Mouse (Mus musculus) forelimb bud, embryonic 11.5 days (tissue): Measurements from ENCODE around the gene Fam160a2.
"Not testable (repeated sequence)": the region's sequence is repeated elsewhere in the genome, so short reads cannot be mapped to it uniquely, and the experiment has no call there.

Experiments used
- DNase-seq: peaks from one replicate; pipeline ENCODE4 v3.0.0-alpha.2; 2012; ENCODE audit warnings: low read depth, low spot score

Fam160a2 gene

DNA sequence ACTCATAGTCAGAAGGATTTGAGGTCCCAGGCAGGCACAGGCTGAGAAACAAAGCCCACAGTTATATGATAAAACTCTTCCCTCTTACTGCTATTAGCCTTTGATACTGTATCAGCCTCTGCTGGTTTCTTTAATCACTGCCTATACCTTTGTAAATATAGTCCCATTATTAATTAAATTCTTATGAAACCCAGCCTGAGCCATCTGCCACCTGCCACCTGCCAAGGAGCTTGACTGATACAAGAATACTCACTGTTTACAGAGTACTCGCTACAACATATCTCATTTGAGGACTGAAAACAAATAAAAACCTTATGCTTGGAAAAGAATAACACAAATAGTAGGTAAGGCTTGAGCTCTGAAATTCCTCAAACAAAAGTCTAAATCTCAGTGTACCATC is 5.2 kb downstream of the Fam160a2 start:
- no peak for DNase-seq

DNA sequence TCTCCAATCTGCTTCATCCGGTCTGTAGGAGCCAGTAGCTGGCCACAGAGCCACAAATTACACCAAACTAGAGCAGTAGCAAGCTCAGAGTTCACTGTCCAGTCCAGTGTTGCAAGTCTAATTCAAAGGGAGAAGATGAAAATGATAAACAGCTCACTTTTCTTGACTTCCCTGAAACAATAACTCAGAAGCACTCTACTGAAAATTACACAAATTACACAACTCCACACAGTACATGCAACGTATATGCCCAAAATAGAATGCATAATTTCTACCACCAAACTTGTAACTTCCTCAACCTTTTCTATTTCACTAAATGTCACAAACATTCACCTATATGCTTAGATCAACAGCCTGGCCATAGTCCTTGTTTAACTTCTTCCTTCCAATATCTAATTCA is 9.6 kb downstream of the Fam160a2 start:
- DNase-seq, result no peak

DNA sequence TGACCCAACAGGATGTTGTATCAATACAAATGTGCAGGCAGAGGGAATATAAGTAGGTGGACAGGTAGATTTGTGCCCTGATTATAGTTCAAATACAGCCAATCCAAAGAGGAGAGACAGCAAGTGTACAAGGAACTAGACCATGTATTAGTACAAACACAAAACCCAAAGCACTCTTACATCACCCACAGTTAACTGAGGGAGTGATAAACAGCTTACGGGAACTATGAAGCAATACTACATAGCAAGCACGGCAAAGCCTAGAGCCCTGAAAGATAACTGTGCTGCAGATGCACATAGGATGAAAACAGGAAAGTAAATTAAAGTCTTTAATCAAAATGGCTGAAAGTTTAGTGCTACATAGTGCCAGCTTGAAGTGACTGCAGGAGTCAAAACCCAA is 12.2 kb downstream of the Fam160a2 start:
- DNase-seq, result no peak

DNA sequence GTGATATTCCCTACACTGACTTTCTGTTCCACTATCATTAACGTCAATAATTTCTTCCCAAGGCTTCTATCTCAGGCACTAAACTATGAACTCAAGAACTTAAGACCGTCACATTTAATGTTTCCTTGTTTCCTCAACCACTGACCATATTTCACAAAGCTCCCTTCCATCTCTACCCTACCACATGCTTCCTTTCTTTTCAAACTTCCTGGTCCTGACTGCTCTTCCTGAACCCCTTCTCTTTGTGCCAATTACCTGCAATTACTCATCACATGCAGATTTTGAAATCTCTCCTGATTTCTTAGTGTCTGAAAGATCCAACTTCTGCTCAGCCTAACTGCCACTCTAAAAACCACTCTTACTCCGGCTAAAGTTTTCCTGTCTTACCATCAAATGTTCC is 19.5 kb downstream of the Fam160a2 start:
- DNase-seq, result no peak

GRCm38 (mm10) chr7:105374866-105375265 is 25.0 kb downstream of the Fam160a2 start, which contains the start of gene Gm5901:
TSS of gene Gm5901 (plus strand) at chr7:105375038.
- DNase-seq, result no peak

DNA sequence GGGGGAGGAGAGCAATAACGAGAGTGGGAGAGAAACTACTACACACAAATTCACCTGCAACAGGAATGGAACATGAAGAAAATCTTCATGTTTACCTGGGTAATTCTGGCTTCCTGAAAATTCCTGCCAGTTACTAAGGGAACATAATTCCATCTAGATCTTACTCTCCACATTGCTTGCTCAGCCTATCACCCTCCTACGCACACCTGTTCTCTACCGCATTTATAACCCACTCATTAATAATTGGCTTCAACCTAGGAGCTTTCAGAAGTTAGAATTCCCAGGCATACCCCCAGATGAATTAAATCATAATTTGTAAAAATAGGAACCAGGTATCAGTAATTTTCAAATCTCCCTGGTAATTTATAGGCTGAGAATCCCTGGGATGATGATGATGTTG is 25.9 kb downstream of the Fam160a2 start:
- DNase-seq, result no peak

DNA sequence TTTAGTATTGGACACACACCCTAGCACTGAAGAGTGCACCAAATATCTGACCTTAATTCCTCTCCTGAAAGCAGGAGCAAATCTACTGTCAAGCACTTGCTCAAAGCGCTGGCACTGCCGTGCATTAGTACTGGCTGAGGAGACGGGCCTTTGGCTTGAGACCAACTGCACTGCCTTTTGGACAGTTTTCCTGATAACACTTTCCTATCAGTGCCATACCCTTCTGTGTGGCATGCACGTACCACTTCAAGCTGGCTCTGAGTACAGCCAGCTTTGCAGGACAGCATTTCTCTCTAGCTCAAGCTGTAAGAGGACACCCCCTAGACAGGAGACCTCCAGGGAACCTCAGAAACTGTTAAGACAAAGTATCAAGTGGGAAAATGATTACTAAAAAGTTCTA is 26.3 kb downstream of the Fam160a2 start:
- DNase-seq, result no peak

DNA sequence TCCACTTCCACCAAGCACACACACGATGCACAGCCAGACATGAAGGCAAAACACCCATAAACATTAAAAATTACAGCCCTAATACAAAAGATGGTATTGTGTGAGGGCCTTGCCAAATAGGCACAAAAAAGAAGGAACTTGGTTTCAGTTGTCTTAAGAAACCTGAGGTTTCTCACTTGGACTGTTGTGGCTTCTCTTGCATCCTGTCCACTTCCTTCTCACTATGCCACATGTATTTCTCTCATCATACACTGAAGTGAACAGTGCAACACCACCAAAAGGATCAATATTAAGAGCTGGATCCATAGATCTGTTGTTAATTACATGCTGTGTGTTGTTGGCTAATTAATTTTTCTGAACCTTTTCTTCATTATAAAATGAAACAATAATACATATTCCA is 26.9 kb downstream of the Fam160a2 start:
- no peak for DNase-seq

- DNase-seq, result no peak
These were observed 31.3 kb downstream of the Fam160a2 start for GRCm38 (mm10) chr7:105368521-105368920.

GRCm38 (mm10) chr7:105367930-105368329 is 31.9 kb downstream of the Fam160a2 start, which contains the start of gene Olfr692:
TSS of gene Olfr692 (plus strand) at chr7:105368230.
- no peak for DNase-seq

- DNase-seq, result no peak
These were observed 32.6 kb downstream of the Fam160a2 start for GRCm38 (mm10) chr7:105367268-105367667.

- no peak for DNase-seq
These were observed 38.1 kb downstream of the Fam160a2 start for GRCm38 (mm10) chr7:105361713-105362112.

DNA sequence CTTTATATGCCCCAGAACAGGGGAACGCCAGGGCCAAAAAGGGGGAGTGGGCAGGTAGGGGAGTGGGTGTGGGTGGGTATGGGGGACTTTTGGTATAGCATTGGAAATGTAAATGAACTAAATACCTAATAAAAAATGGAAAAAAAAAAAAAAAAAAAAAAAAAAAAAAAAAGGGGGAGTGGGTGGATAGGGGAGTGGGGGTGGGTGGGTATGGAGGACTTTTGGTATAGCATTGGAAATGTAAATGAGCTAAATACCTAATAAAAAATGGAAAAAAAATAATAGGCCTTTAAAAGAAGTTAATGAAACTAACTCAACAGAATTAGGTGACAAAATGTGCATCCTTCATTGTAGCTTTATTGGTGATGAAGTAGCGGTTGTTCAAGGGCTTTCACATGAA is 43.4 kb downstream of the Fam160a2 start:
- not testable (repeated sequence) for DNase-seq

GRCm38 (mm10) chr7:105356064-105356463 is 43.8 kb downstream of the Fam160a2 start:
- not testable (repeated sequence) for DNase-seq

GRCm38 (mm10) chr7:105342752-105343151 is 57.1 kb downstream of the Fam160a2 start:
- no peak for DNase-seq

DNA sequence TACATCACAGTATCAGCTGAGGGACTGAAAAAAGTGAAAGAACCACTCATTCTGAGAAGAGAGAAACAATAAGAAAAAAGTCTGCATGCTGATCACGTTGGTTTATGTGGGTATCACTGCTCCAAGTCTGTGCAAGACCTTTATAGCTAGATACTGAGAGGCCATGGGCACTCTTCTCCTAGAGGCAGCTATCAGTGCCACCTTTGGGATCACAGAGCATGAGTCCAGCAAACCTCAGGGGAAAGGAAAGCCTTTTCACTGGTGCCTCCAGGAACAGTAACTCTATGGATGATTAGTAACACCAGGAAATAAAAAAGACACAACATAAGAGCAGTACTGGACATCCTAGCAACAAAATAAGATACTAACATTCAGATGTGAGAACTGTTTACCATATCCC is 57.7 kb downstream of the Fam160a2 start, which contains the start of gene Olfr691:
TSS of gene Olfr691 (minus strand) at position 101 of the 400 bp plus-strand sequence.
- no peak for DNase-seq

DNA sequence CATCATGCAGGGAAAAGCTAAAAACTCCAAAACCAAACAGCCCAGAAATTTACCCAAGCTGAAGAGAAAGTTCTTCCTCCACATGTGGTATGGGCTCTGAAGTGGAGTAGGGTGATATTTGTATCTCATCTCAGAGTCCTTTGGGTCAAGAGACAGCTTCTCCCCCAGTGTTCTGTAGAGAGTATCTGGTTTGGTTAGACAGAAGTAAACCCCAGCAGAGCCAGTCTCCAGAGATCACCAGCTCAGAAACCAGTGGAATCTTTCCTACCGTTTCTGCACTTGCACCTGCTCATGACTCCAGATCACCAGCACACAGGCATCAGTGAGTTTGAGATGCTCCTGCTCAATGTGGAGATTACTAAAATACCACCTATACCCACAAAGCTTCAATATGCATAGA is 65.8 kb downstream of the Fam160a2 start, which contains the start of gene Olfr690:
TSS of gene Olfr690 (minus strand) at position 101 of the 400 bp plus-strand sequence.
- DNase-seq, result no peak

GRCm38 (mm10) chr7:105325302-105325701 is 74.6 kb downstream of the Fam160a2 start:
- no peak for DNase-seq
